Mouse (Mus musculus) intestine, embryonic 15.5 days (tissue): ENCODE measurements around the gene Gpx8. TPM values are rescaled to one million over a fixed set of nuclear protein-coding genes. Genes with fewer than 3 reads are reported as not detected.

Source experiments
- ATAC-seq: fragments of 200-750 bp; cut with Nextera tagmentation; 2 replicates; pipeline ENCODE4 v1.8.0; 2017; ENCODE audit warnings: moderate TSS enrichment, moderate library complexity
- H3K27ac ChIP-seq: fragments of 300-500 bp; sonication (generic); 2 replicates; pipeline ENCODE4 v1.5.1; 2015; ENCODE audit warnings: mild to moderate bottlenecking, inconsistent platforms
- H3K27me3 ChIP-seq: fragments of 300-500 bp; sonication (generic); replicated peaks from 2 replicates; pipeline ENCODE4 v1.6.1; 2015; ENCODE audit warnings: inconsistent platforms
- H3K36me3 ChIP-seq: fragments of 300-500 bp; sonication (generic); 2 replicates; pipeline ENCODE4 v1.6.1; 2015; ENCODE audit warnings: inconsistent platforms
- H3K4me1 ChIP-seq: fragments of 300-500 bp; sonication (generic); replicated peaks from 2 replicates; pipeline ENCODE4 v1.6.1; 2015; ENCODE audit warnings: inconsistent platforms
- H3K4me2 ChIP-seq: fragments of 300-500 bp; sonication (generic); replicated peaks from 2 replicates; pipeline ENCODE4 v1.6.1; 2015; ENCODE audit warnings: mild to moderate bottlenecking, inconsistent platforms
- H3K4me3 ChIP-seq: fragments of 300-500 bp; sonication (generic); replicated peaks from 2 replicates; pipeline ENCODE4 v1.5.1; 2015; ENCODE audit warnings: inconsistent platforms
- H3K9ac ChIP-seq: fragments of 300-500 bp; sonication (generic); 2 replicates; pipeline ENCODE4 v1.6.1; 2015; ENCODE audit warnings: inconsistent platforms
- H3K9me3 ChIP-seq: fragments of 300-500 bp; sonication (generic); 2 replicates; pipeline ENCODE4 v1.6.1; 2016; ENCODE audit warnings: inconsistent platforms
- WGBS: fragments of 180-500 bp; shearing (Covaris S2); methylation state at CpG from one replicate; pipeline ENCODE4 v1.1.7; 2015; 5-methylcytosine and 5-hydroxymethylcytosine counted together
- polyA plus RNA-seq: library from polyadenylated mRNA; unstranded; fragments of >200 nt; fragmentation: Nextera tagmentation; extraction: Ambion mirVana; gene quantifications from 2 replicates; pipeline ENCODE4 v1.2.1, GENCODE M21; 2015

Gene Gpx8
- polyA plus RNA-seq, 1 experiment from 2014 or later: 119 TPM

GRCm38 (mm10) chr13:113045458-113046110 is 626 bp downstream of the Gpx8 start:
- no peak for ATAC-seq
- peak overlapping the region; percentile 49 for H3K9ac ChIP-seq
- H3K4me2 ChIP-seq: peak overlapping the region; percentile 49
- H3K9me3 ChIP-seq: no peaks in the 10 kb centered on the region
- peaks cover 7% of the 10 kb centered on the region; the same call in 1 of the 2 replicates for H3K36me3 ChIP-seq
- WGBS: 10% methylated on average over 18 of the region's 18 CpGs
- peak overlapping the region; percentile 48 for H3K4me3 ChIP-seq
- no peaks in the 10 kb centered on the region for H3K27me3 ChIP-seq
- no peaks in the 10 kb centered on the region for H3K4me1 ChIP-seq
- H3K27ac ChIP-seq: peak overlapping the region; percentile 79

GRCm38 (mm10) chr13:113044876-113045275 is 1.3 kb downstream of the Gpx8 start:
- Histone ChIP-seq H3K27me3 (no peaks in the 10 kb centered on the region), H3K9me3 (no peaks in the 10 kb centered on the region), H3K4me3 (peak overlapping the region; percentile 48; the same call in 1 of the 2 replicates), H3K9ac (no peak overlapping the region), H3K27ac (no peak overlapping the region), H3K4me2 (peak overlapping the region; percentile 49), H3K4me1 (no peaks in the 10 kb centered on the region), H3K36me3 (peaks cover 7% of the 10 kb centered on the region; the same call in 1 of the 2 replicates)
- no peak for ATAC-seq
- WGBS: 42% methylated on average over 3 of the region's 3 CpGs

GRCm38 (mm10) chr13:113035852-113036251 is 10.4 kb downstream of the Gpx8 start:
- H3K4me2 ChIP-seq: peak overlapping the region; percentile 96
- H3K27ac ChIP-seq: no peak overlapping the region
- H3K36me3 ChIP-seq: no peaks in the 10 kb centered on the region
- ATAC-seq: peak; percentile 85
- H3K4me1 ChIP-seq: peaks cover 16% of the 10 kb centered on the region
- peaks cover 28% of the 10 kb centered on the region for H3K27me3 ChIP-seq
- no peaks in the 10 kb centered on the region for H3K9me3 ChIP-seq
- WGBS: under 1% methylated on average over 4 of the region's 4 CpGs
- H3K9ac ChIP-seq: no peak overlapping the region
- H3K4me3 ChIP-seq: peak overlapping the region; percentile 54

- Histone ChIP-seq H3K9me3 (no peaks in the 10 kb centered on the region), H3K9ac (peak within 1 kb of the TSS; percentile 42), H3K27me3 (peaks cover 28% of the 10 kb centered on the region), H3K4me2 (peak within 1 kb of the TSS; percentile 96), H3K27ac (no peak within 1 kb of the TSS), H3K4me1 (peaks cover 16% of the 10 kb centered on the region), H3K36me3 (no peaks in the 10 kb centered on the region), H3K4me3 (peak within 1 kb of the TSS; percentile 54)
- WGBS: under 1% methylated on average over 46 of the region's 46 CpGs
- ATAC-seq: peak; percentile 50
Measured at GRCm38 (mm10) chr13:113034950-113035421, 11.2 kb downstream of the Gpx8 start, which contains the start of gene Cdc20b. Cdc20b (plus strand) TSS chr13:113035111.

GRCm38 (mm10) chr13:113034271-113034886 is 11.8 kb downstream of the Gpx8 start:
- H3K9me3 ChIP-seq: no peaks in the 10 kb centered on the region
- peak overlapping the region; percentile 54 for H3K4me3 ChIP-seq
- H3K4me2 ChIP-seq: peak overlapping the region; percentile 96
- 2% methylated on average over 11 of the region's 11 CpGs for WGBS
- ATAC-seq: no peak
- no peaks in the 10 kb centered on the region for H3K36me3 ChIP-seq
- H3K27ac ChIP-seq: no peak overlapping the region
- peak overlapping the region; percentile 42; the same call in 1 of the 2 replicates for H3K9ac ChIP-seq
- peaks cover 16% of the 10 kb centered on the region for H3K4me1 ChIP-seq
- peaks cover 28% of the 10 kb centered on the region for H3K27me3 ChIP-seq

- Histone ChIP-seq H3K9me3 (no peaks in the 10 kb centered on the region), H3K27ac (no peak overlapping the region), H3K4me2 (no peak overlapping the region), H3K27me3 (peaks cover 28% of the 10 kb centered on the region), H3K4me1 (peaks cover 13% of the 10 kb centered on the region), H3K4me3 (no peak overlapping the region), H3K9ac (no peak overlapping the region), H3K36me3 (no peaks in the 10 kb centered on the region)
- ATAC-seq: no peak
Measured at GRCm38 (mm10) chr13:113032831-113033230, 13.4 kb downstream of the Gpx8 start.

- peak overlapping the region; percentile 48 for H3K4me3 ChIP-seq
- peaks cover 25% of the 10 kb centered on the region for H3K27me3 ChIP-seq
- peak overlapping the region; percentile 39 for H3K9ac ChIP-seq
- WGBS: under 1% methylated on average over 40 of the region's 40 CpGs
- H3K9me3 ChIP-seq: no peaks in the 10 kb centered on the region
- H3K4me1 ChIP-seq: peaks cover 13% of the 10 kb centered on the region
- peak; percentile 62 for ATAC-seq
- H3K36me3 ChIP-seq: no peaks in the 10 kb centered on the region
- no peak overlapping the region for H3K27ac ChIP-seq
- H3K4me2 ChIP-seq: peak overlapping the region; percentile 97
Measured at GRCm38 (mm10) chr13:113031792-113032571, 14.2 kb downstream of the Gpx8 start.

GRCm38 (mm10) chr13:113031351-113031750 is 14.9 kb downstream of the Gpx8 start:
- H3K4me3 ChIP-seq: peak overlapping the region; percentile 48
- H3K4me1 ChIP-seq: peaks cover 13% of the 10 kb centered on the region
- ATAC-seq: peak; percentile 19
- no peaks in the 10 kb centered on the region for H3K9me3 ChIP-seq
- no peaks in the 10 kb centered on the region for H3K36me3 ChIP-seq
- H3K4me2 ChIP-seq: peak overlapping the region; percentile 97
- H3K27ac ChIP-seq: no peak overlapping the region
- peaks cover 25% of the 10 kb centered on the region for H3K27me3 ChIP-seq
- no peak overlapping the region for H3K9ac ChIP-seq
- 3% methylated on average over 7 of the region's 7 CpGs for WGBS

- WGBS: 61% methylated on average over 17 of the region's 17 CpGs
- no peak for ATAC-seq
- no peak overlapping the region for H3K27ac ChIP-seq
Measured at GRCm38 (mm10) chr13:113023274-113024143, 22.7 kb downstream of the Gpx8 start.

GRCm38 (mm10) chr13:113022467-113022866 is 23.7 kb downstream of the Gpx8 start:
- Histone ChIP-seq H3K27me3 (no peaks in the 10 kb centered on the region), H3K4me1 (no peaks in the 10 kb centered on the region), H3K9me3 (no peaks in the 10 kb centered on the region), H3K9ac (no peak overlapping the region), H3K36me3 (no peaks in the 10 kb centered on the region), H3K4me3 (no peak overlapping the region), H3K4me2 (no peak overlapping the region), H3K27ac (no peak overlapping the region)
- peak; percentile 70 for ATAC-seq
- 72% methylated on average over 8 of the region's 8 CpGs for WGBS

More at GRCm38 (mm10) chr13:113023274-113024143, 22.7 kb downstream of the Gpx8 start:
- Histone ChIP-seq H3K9me3 (no peaks in the 10 kb centered on the region), H3K27me3 (no peaks in the 10 kb centered on the region), H3K4me1 (no peaks in the 10 kb centered on the region), H3K9ac (no peak overlapping the region), H3K4me2 (no peak overlapping the region), H3K4me3 (no peak overlapping the region), H3K36me3 (no peaks in the 10 kb centered on the region)

- Histone ChIP-seq H3K4me3 (no peak overlapping the region), H3K27ac (no peak overlapping the region), H3K4me1 (no peaks in the 10 kb centered on the region), H3K27me3 (no peaks in the 10 kb centered on the region), H3K9me3 (no peaks in the 10 kb centered on the region), H3K9ac (no peak overlapping the region), H3K4me2 (no peak overlapping the region), H3K36me3 (no peaks in the 10 kb centered on the region)
- peak; percentile 52; the same call in 1 of the 2 replicates for ATAC-seq
- WGBS: 88% methylated on average over 2 of the region's 2 CpGs
Measured at GRCm38 (mm10) chr13:113021521-113021920, 24.7 kb downstream of the Gpx8 start.
